Mouse (Mus musculus) embryonic fibroblast, embryonic 13.5 days (primary cell): ENCODE measurements around the gene Adora1.

Experiments used
- CTCF ChIP-seq: IDR thresholded peaks from 2 replicates; pipeline ENCODE4 v1.5.1; 2011; ENCODE audit warnings: mild to moderate bottlenecking, control low read depth, low read length, moderate library complexity, borderline replicate concordance; ENCODE audit not compliant: insufficient read depth
- POLR2A ChIP-seq: IDR thresholded peaks from 2 replicates; pipeline ENCODE4 v1.6.1; 2011; ENCODE audit warnings: low read depth, mild to moderate bottlenecking, control low read depth, low read length, moderate library complexity

DNA sequence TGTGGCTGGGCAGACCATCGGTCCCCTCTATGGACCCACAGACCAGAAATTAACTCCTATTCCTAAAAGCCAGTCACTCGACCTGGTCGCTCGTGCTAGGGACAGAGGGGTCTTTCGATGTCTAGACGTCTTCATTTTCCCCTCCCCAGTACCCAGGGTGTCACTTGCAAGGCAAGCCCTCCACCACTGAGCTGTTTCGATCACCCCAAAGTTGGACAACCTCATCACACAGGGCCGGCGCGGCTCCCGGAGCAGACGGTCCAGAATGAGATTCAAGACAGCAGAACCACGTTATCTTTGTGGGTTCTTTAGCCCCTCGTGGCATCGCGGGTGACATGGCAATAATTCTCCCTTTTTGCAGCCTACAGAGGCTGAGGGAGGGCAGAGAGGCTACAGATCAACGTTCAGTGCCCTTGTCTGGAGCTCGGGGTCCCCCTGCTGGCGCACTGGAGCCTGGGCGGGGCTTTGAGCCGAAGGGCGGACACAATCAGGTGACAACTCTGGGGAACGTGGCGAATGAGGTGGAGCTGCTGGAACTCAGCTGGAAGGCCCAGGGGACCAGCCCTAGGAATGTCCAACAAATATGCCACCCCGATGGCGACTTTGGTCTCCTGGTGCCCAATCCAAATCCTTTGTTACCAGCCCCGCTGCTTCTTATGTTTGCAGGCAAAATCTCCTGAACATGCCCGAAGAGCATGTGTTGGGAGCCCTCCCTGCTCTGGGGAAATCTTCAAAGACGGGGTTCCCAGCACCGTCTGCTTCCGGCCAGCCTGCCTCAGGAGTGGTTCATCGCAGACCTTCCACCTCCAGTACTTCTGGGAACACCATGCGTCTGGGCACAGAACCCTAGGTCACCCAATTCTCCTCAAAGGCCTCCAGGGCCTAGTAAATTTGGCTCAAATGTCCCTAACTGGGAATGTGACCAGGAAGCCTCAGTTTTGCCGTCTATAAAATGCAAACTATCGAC, 9.0 kb upstream of the Adora1 start:
- TF ChIP-seq CTCF: peak; percentile 82
- TF ChIP-seq POLR2A: no peak
